Mouse (Mus musculus) erythroid progenitor cell, adult 5-6 weeks (primary cell): ENCODE results near the gene Afg1l. TPM values are rescaled to one million over a fixed set of nuclear protein-coding genes. Genes with fewer than 3 reads are reported as not detected.

Experiments
- ATAC-seq: replicated peaks from 2 replicates; pipeline ENCODE4 v1.8.0; 2016; ENCODE audit warnings: moderate number of reproducible peaks, mild to moderate bottlenecking, moderate TSS enrichment, inconsistent platforms; ENCODE audit not compliant: poor library complexity, low FRiP score, severe bottlenecking
- total RNA-seq, 2 experiments: library from RNA; stranded (forward) in 1 of 2; stranded (reverse) in 1 of 2; fragments of 150-400 nt in 1 of 2; fragments of 186-747, 209-891 nt in 1 of 2; gene quantifications; 2 replicates each; pipeline versions ENCODE4 v1.2.3 to v1.2.4; 2015 to 2017; ENCODE audit warnings: low replicate concordance in 2 of 2

Afg1l gene
- total RNA-seq, 2 experiments from 2014 or later = 0.84 to 1.7 TPM

DNA sequence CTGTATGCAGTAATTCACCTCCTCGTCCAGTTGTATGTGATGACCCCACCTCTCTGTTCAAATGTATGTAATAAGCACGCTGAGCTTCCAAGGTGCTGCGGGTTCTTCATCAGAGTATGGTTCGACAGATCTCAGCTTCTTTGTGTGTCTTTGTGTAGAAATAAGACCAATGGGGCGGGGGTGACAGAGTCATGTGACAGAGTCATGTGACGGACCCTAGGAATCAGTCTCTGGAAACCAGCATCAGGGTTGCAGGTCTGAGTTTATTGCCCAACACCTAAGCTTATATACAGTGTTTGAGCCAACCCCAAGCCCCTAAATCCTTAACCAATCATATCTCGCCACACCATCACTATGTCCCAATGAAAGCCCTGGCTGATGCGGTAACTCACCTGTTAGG lies 171.9 kb downstream of the Afg1l start:
- no peak for ATAC-seq

DNA sequence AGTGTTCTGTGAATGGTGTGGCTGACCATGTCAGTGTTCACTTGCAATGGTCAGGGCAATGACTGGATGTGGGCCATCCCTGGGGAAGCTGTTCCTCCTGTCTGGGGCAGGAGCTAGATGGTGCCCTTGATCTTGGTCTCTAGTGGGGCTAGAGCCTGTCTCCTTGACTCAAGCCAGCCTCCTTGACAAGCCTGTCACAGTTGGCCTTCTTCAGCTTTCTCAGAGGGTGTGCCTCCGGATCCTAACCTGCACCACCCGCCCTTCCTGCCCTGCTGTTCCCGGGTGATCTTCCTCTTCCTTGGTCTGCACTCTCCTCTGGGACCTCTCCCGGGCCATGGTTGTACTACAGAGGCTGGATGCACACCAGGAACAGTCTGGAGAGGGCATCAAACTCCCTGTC lies 177.6 kb downstream of the Afg1l start:
- no peak for ATAC-seq

DNA sequence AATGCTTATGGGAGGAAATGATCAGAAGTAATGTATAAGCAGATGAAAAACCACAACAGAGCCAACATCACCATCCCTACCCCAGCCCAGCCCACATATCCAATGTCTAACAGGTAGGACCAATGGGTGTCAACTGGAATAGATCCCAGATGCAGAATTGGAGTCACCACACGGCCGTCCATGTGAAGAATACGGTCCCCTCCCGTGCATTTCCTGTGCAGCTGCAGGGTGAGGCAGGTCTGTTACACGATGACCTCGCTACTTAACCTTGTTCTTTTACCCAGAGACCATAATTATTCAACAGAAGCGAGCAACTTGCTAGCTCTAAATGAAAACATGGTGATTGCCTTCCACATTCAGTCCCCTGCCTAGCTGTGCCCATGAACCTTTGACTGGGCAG lies 178.4 kb downstream of the Afg1l start:
- ATAC-seq = no peak

GRCm38 (mm10) chr10:42299426-42299825 lies 178.9 kb downstream of the Afg1l start:
- ATAC-seq = no peak

- no peak for ATAC-seq
Measured at GRCm38 (mm10) chr10:42297954-42298353, 180.4 kb downstream of the Afg1l start.

DNA sequence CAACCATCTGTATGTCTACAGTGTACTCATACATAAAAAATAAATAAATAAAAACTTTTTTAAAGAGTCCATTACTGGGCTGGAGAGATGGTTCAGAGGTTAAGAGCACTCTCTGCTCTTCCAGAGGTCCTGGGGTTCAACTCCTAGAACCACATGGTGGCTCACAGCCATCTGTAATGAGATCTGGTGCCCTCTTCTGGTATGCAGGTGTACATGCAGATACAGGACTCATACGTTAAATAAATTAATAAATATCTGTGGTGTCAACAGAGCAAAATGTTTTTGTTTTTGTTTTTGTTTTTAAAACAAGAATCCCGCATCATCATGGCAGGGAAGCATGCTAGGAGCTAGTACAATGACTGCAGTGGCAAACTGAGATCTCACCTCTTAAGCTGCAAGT lies 181.3 kb downstream of the Afg1l start:
- ATAC-seq = no peak

DNA sequence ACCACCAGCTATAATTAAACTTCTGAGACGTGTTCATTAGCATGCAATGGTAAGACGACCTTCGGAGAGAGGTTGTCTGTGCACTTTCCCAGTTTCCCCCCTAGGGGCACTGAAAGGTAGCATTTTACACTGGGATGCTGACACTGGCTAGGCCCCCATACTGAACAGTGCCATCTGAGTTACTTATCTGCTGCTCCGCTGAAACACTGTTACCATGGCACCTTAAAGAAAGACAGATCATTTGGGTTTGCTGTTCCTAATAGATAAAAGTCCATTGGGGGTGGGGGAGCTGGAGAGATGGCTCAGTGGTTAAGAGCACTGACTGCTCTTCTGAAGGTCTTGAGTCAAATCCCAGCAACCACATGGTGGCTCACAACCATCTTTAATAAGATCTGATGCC lies 181.8 kb downstream of the Afg1l start:
- ATAC-seq = peak; percentile 33; the same call in 1 of the 2 replicates

DNA sequence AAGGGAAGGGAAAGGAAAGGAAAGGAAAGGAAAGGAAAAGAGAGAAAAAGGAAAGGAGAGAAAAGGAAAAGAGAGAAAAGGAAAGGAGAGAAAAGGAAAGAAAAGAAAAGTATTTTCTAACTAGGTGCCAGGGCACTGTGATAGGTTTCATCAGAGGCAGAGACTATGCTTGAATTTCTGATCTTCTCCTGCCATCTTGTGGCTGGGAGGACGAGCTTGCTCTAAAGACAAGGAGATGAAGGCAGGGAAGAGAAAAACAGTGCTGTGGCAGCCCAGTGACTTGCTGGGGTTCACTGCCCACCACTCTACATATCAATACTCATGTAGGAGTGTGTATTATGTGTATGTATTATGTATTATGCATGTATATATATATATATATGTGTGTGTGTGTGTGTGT lies 183.3 kb downstream of the Afg1l start:
- peak; percentile 56; the same call in 1 of the 2 replicates for ATAC-seq

DNA sequence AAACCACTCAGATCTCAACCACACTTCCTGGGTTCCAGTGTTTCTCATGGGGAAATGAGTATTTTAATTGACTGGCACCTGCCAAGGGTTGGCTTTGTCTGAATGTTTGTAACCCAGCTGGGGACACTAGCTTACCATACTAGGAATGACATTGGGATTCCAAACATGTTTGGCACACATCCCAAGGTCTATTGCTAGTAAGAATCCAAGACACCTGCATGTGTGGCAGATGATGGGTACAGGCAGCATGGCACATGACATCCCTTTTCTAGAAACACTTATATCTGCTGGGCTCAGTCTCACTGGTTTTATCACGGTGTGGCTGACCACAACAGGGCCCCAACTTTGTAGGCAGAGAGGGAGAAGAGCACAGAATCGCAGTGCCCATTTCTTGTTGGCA lies 184.0 kb downstream of the Afg1l start:
- ATAC-seq = no peak

- ATAC-seq = no peak
Measured at GRCm38 (mm10) chr10:42293877-42294276, 184.5 kb downstream of the Afg1l start.

GRCm38 (mm10) chr10:42291360-42291759 lies 187.0 kb downstream of the Afg1l start:
- ATAC-seq = peak; percentile 68

GRCm38 (mm10) chr10:42287666-42288065 lies 190.7 kb downstream of the Afg1l start:
- no peak for ATAC-seq

- no peak for ATAC-seq
Measured at GRCm38 (mm10) chr10:42278307-42278850, 200.0 kb downstream of the Afg1l start.

- ATAC-seq = peak; percentile 74
Measured at GRCm38 (mm10) chr10:42277476-42278306, 200.7 kb downstream of the Afg1l start.

DNA sequence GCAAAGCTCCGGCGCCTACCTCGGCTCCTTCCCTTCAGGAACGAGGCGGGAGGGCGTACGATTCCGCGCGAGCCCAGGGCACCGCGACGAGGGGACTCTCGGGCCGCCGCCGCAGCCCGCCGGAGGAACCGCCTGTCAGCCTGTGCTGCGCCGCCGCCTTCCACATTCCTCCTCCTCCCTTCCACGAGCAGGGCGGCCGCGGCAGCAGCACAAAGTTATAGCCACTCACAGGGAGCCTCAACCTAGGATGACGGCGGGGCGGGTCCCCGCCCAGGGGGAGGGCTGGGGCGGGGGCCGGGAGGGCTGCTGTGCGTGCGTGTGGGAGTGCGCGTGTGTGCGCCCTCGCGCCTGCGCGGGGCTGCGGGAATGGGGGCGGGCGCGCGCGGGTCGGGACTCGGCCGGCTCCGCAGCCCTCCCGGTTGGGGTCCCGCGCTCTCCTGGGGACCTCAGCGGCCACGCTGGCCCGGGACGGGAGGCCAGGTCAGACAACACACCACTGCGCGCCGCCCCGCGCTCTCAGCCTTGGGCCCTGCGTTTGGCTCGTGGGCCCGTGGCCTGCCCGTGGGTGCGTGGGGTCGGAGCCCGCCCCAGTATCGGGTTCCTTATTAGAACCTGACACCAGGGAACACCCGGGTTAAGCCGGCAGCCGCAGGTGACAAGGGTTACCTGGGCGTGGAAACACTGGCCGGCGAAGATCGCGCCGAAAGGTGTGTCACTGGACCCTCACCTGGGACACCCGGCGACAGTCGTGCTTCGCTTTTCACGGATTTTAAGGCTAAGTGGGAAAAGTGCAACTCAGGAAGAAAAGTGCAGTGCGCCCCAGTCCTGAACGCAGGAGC lies 201.6 kb downstream of the Afg1l start, which contains the start of gene Foxo3:
TSS of gene Foxo3 (minus strand) at position 249 of the 839 bp plus-strand sequence.
- peak; percentile 58 for ATAC-seq

- no peak for ATAC-seq
Measured at GRCm38 (mm10) chr10:42275871-42276501, 202.4 kb downstream of the Afg1l start.

DNA sequence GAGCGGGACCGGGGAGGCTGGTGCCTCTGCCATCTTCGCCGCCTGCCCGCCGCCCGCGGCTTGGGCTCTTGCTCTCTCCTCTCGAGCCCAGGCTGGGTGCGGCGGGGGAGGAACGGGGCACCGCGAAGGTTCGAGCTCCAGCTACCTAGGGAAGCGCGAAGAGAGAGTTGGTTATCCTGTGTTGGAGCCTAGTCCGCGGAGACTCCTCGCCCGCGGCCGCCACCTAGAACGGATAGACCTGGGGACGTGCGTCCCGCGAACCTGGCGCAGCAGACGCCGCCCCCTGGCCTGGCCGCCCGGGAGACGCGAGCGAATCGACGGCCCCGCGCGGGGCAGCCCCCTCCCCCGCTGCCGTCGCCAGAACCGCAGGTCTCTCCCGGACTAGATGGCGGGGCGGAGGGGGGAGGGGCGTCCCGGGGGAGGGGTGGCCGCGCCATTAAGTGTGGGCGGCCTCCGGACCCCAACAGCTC lies 202.9 kb downstream of the Afg1l start:
- no peak for ATAC-seq

DNA sequence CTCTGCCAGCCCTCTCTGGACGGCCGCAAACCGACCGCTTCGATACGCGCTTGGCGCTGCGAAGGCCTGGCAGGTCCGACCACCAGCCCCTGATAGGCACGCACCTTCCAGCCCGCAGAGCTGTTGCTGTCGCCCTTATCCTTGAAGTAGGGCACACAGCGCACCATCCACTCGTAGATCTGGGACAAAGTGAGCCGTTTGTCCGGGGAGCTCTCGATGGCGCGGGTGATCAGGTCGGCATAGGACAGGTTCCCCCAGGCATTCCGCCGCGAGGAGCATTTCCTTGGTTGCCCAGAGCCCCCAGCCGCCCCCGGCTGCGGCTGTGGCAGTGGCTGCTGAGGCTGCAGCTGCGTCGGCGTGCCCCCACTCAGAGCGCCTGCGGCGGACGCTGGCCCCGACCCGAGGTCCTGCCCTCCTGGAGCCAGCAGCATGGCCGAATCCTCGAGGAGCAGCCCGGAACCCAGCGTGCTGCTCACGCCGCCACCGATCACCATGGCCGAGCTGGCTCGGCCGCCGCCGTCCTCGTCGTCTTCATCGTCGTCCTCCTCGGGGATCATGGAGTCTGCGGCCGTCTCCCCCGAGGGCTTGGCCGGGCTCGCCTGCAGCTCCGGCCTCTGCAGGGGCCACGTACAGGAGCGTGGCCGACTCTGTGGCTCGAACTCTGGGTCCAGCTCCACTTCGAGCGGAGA lies 203.5 kb downstream of the Afg1l start:
- no peak for ATAC-seq
